Mouse (Mus musculus) CH12.LX (cell line): ENCODE measurements around the gene Fam71f1.

Experiments
- CHD2 ChIP-seq: IDR thresholded peaks from 2 replicates; pipeline ENCODE4 v1.6.1; 2011; ENCODE audit warnings: low read length, improper control_type of control experiment
- CTCF ChIP-seq, 2 experiments: IDR thresholded peaks in 1 of 2; conservative IDR thresholded peaks in 1 of 2; 2 replicates each; pipeline ENCODE4 v1.5.1; 2011 to 2012; ENCODE audit warnings: low read depth in 2 of 2, low read length in 2 of 2, improper control_type of control experiment in 1 of 2, inconsistent platforms in 1 of 2, mild to moderate bottlenecking in 1 of 2, moderate library complexity in 1 of 2
- MAX ChIP-seq: IDR thresholded peaks from 2 replicates; pipeline ENCODE4 v1.6.1; 2011; ENCODE audit warnings: low read length, improper control_type of control experiment
- TBP ChIP-seq: conservative IDR thresholded peaks from 2 replicates; pipeline ENCODE4 v1.6.1; 2011; ENCODE audit warnings: low read depth, low read length, improper control_type of control experiment
- TCF12 ChIP-seq: IDR thresholded peaks from 2 replicates; pipeline ENCODE4 v1.6.1; 2014; ENCODE audit warnings: low read depth, mild to moderate bottlenecking, inconsistent platforms, low read length, improper control_type of control experiment
- ZKSCAN1 ChIP-seq: IDR thresholded peaks from 2 replicates; pipeline ENCODE4 v1.6.1; 2012; ENCODE audit warnings: low read depth, inconsistent platforms, low read length, improper control_type of control experiment, borderline replicate concordance
- ZNF384 ChIP-seq: IDR thresholded peaks from 2 replicates; pipeline ENCODE4 v1.6.1; 2012; ENCODE audit warnings: low read depth, low read length, improper control_type of control experiment, inconsistent platforms

DNA sequence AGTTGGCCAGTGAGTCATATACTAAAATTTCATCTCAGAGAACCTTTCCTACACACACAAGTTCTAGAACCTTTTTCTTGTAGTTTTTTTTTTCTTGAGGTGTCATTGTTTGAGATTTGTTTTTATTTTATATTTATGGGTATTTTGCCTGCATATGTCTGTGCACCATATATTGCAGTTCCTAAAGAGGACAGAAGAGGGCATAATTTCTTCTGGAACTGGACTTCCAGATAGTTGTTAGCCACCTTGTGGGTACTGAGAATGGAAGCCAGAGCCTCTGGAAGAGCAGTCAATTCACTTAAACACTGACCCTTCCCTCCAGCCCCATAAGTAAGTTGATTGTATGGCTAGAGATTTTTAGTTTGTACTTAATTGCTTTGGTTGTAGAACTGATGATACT, 32.7 kb downstream of the Fam71f1 start:
- TF ChIP-seq CHD2 = no peak
- no peak for TF ChIP-seq TCF12
- TF ChIP-seq ZKSCAN1 = no peak
- no peak for TF ChIP-seq TBP
- no peak for TF ChIP-seq MAX
- TF ChIP-seq ZNF384 = no peak
- peak; percentile 32 to 46; a peak in 2 of 4 replicates for TF ChIP-seq CTCF (conservative IDR thresholded peaks at IDR 0.05 in 1 of 2, IDR thresholded peaks at IDR 0.05 in 1 of 2; ENCODE audit: low read depth in 2 of 2, low read length in 2 of 2)
